Mouse (Mus musculus): ENCODE measurements around the gene Aifm3. TPM values are rescaled to one million over a fixed set of nuclear protein-coding genes. Genes with fewer than 3 reads are reported as not detected.
"Not testable (repeated sequence)": the region's sequence is repeated elsewhere in the genome, so short reads cannot be mapped to it uniquely, and the experiment has no call there.

Aifm3 gene
- total RNA-seq, 4 experiments from 2014 or later = 0.12 to 0.70 (median 0.28) TPM

GRCm38 (mm10) chr16:17553910-17554685, 64.7 kb downstream of the Aifm3 start:
- DNase-seq (ENCODE audit: low spot score in 2 of 2) = no peak

- DNase-seq (ENCODE audit: low spot score in 2 of 2) = not testable (repeated sequence)
Observed at GRCm38 (mm10) chr16:17554702-17555101, 65.3 kb downstream of the Aifm3 start.

- DNase-seq (ENCODE audit: low spot score in 2 of 2) = no peak
Observed at GRCm38 (mm10) chr16:17556180-17556579, 66.8 kb downstream of the Aifm3 start.

- DNase-seq (ENCODE audit: low spot score in 2 of 2) = no peak
Observed at GRCm38 (mm10) chr16:17556907-17557306, 67.5 kb downstream of the Aifm3 start.

Other genes starting within 250 kb of the Aifm3 start
- gene Tmem191c, start 213.5 kb upstream of the Aifm3 start, total RNA-seq (2022) = under 1 TPM in 3 of 4 experiments, not detected in 1; 0.58 to 0.91 (median 0.74) TPM
- gene Serpind1, start 158.2 kb upstream of the Aifm3 start, total RNA-seq (2022) = not detected
- 10 to 100 TPM; 17.1 to 21.0 (median 18.9) TPM for gene Snap29, start 83.6 kb upstream of the Aifm3 start, total RNA-seq (2022)
- 10 to 100 TPM; 21.0 to 24.0 (median 22.1) TPM for gene Pi4ka, start 83.3 kb upstream of the Aifm3 start, total RNA-seq (2022)
- gene Crkl, start 37.6 kb upstream of the Aifm3 start, total RNA-seq (2022) = 10 to 100 TPM; 20.9 to 29.2 (median 22.4) TPM
- gene Lztr1, start 19.1 kb downstream of the Aifm3 start, total RNA-seq (2022) = 10 to 100 TPM; 20.3 to 26.1 (median 23.5) TPM
- gene Thap7, start 41.5 kb downstream of the Aifm3 start, total RNA-seq (2022) = 10 to 100 TPM; 13.7 to 16.0 (median 15.1) TPM
- gene Lrrc74b, start 71.6 kb downstream of the Aifm3 start, total RNA-seq (2022) = 1 to 10 TPM in 3 of 4 experiments, under 1 TPM in 1; 0.85 to 1.9 (median 1.8) TPM
- 10 to 100 TPM in 3 of 4 experiments, 1 to 10 TPM in 1; 9.0 to 12.5 (median 11.3) TPM for gene P2rx6, start 72.3 kb downstream of the Aifm3 start, total RNA-seq (2022)
- under 1 TPM in 2 of 4 experiments, not detected in 2; 0.19 to 0.40 TPM for gene Slc7a4, start 93.6 kb downstream of the Aifm3 start, total RNA-seq (2022)
- 10 to 100 TPM in 3 of 4 experiments, 1 to 10 TPM in 1; 8.8 to 13.8 (median 12.1) TPM for gene Smpd4, start 129.7 kb downstream of the Aifm3 start, total RNA-seq (2022)
- gene Ccdc74a, start 156.9 kb downstream of the Aifm3 start, total RNA-seq (2022) = under 1 TPM in 2 of 4 experiments, not detected in 2; 0.41 to 0.81 TPM
- gene Med15, start 243.3 kb downstream of the Aifm3 start, total RNA-seq (2022) = 10 to 100 TPM; 11.7 to 16.7 (median 14.4) TPM

Measured in gastrocnemius, adult 8-10 months (tissue).